Mouse (Mus musculus): ENCODE measurements around the gene Med1.

Gene Med1

GRCm38 (mm10) chr11:98148551-98149301 is 44.4 kb downstream of the Med1 start:
- DNase-seq (ENCODE audit: low spot score), result peak; percentile 65

- DNase-seq (ENCODE audit: low spot score), result no peak
Measured at GRCm38 (mm10) chr11:98145856-98146255, 47.2 kb downstream of the Med1 start.

GRCm38 (mm10) chr11:98142545-98142944 is 50.5 kb downstream of the Med1 start:
- no peak for DNase-seq (ENCODE audit: low spot score)

- DNase-seq (ENCODE audit: low spot score), result no peak
Measured at GRCm38 (mm10) chr11:98138894-98139293, 54.2 kb downstream of the Med1 start.

- DNase-seq (ENCODE audit: low spot score), result no peak
Measured at GRCm38 (mm10) chr11:98137836-98138235, 55.3 kb downstream of the Med1 start.

GRCm38 (mm10) chr11:98134951-98135350 is 58.1 kb downstream of the Med1 start:
- DNase-seq (ENCODE audit: low spot score), result peak; percentile 15

GRCm38 (mm10) chr11:98123424-98123823 is 69.7 kb downstream of the Med1 start:
- DNase-seq (ENCODE audit: low spot score), result no peak

GRCm38 (mm10) chr11:98114363-98114762 is 78.7 kb downstream of the Med1 start:
- DNase-seq (ENCODE audit: low spot score), result no peak

- no peak for DNase-seq (ENCODE audit: low spot score)
Measured at GRCm38 (mm10) chr11:98113504-98113903, 79.6 kb downstream of the Med1 start.

- DNase-seq (ENCODE audit: low spot score), result no peak
Measured at GRCm38 (mm10) chr11:98109706-98110105, 83.4 kb downstream of the Med1 start.

All from retina, embryonic 14.5 days (tissue).